Mouse (Mus musculus): Measurements from ENCODE around the gene Arid5b.
A peak's percentile ranks its signal among the peaks of the same experiment; 100 is the strongest.

Arid5b gene

DNA sequence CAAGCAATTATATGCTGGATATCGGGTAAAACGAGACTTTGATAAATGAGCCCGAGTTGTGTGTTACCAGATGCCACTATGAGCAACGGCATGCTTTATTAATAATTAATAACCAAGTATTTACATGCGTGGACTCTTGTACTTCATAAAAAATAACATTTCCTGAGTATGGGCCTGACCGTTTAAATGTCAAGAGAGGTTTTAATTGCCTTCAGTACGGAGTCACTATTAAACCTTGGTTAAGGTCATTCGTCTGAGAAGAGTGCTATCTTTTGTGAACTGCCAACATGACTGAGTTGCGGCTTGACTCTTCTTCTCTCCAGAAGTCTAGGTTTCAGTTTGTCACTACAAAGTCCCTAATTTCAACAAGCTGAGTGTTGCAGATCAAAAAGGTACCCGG lies 8.8 kb downstream of the Arid5b start:
- DNase-seq (ENCODE audit: low spot score): no peak

DNA sequence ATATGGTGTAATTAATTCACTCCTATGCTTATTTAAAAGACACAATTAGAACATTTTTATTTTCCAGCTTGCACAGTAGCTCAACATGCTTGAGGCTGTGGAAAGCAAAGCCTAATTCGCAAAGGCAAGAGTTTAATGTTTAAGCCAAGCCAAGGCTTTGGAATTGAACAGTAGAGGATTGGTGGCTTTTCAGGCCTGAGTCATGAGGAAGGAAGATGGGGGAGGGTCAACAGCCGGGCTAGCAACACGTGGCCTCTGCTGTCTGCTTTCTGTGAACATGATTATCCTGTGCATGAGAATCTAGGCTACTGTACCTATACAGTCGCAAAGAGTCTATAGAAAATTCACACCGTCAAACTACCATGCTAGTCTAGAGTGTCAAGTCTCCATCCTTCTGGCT lies 9.9 kb downstream of the Arid5b start:
- no peak for DNase-seq (ENCODE audit: low spot score)

DNA sequence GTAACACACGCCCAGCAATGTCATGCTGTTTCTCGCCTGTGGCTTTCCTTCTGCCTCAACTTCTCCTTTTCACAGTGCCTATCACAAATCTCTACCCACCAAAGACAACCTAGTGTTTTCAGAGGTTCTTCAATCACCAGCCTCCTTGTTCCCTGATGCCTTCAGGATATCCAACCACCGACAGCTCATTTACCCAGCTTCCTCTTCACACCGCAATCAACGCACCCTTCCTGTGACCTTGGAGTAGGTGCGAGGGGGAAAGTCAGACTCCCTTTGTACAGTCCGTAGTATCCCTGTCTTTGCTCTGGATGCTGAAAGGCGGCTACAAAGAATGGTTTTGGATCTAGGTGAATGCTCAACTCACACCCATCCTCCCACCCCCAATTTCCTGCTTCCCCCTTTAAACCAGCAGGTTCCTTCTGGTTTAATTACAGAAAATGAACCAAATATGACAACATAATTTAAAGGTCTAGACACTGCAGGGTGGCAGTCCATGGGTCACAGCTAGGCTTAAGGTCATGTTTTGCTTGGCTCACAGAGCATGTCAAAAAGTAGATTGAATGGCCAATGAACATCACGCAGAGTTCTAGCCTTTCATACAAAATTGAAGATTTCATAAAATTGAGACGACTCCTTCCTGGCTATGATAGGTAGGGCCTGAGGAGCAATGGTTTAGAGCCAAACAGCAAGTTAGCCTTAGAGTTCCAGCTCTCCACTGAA lies 14.4 kb downstream of the Arid5b start:
- DNase-seq (ENCODE audit: low spot score): no peak

DNA sequence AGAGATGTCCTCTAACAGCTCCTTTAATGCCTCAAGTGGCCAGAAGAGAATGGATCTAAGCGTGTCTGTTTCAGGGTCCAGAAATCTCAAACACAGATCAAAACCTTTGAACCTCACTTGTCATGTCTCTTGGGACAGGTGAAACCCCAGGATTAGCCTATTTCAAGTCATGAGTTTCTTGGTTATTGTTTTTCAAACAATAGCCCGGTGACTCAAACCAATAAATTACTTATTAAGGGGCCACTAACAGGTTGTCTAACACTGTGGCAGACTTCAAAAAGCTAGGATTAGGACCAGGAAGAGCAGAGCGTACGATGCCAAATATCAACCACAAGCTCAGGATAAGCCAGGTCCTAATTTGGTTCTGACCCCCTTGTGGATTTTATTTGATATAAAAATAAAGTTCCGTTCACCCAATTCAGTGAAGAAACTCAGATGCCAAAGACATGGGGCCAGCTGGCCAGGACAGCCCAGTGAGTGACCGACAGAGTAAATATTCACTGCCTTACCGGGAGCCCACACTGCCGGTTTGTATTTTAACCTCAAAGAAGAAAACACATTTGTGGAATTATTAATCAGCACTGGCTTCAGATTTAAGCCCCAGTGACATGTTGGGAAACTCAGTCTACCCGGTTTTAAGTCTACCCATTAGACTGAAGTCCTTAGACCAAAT lies 15.1 kb downstream of the Arid5b start:
- DNase-seq (ENCODE audit: low spot score): no peak

DNA sequence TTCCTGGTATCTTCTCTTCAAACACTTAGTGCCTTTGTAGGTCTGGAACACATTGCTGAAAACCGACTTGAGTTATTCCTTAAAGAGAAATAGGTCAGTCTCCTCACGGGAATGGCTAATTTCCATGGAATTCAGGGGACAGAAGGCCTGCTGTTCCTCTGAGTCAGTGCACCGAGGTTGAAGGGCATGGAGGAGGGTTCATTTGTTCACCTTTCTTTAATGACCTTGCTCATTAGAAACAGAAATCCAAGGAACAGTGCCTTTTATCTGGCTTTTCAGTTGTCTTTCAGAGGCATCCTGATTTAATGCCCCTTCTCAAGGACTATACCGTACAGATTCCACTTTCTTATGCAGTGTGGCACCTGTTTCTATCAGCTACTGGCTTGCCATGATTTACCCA lies 18.9 kb downstream of the Arid5b start:
- DNase-seq (ENCODE audit: low spot score): no peak

DNA sequence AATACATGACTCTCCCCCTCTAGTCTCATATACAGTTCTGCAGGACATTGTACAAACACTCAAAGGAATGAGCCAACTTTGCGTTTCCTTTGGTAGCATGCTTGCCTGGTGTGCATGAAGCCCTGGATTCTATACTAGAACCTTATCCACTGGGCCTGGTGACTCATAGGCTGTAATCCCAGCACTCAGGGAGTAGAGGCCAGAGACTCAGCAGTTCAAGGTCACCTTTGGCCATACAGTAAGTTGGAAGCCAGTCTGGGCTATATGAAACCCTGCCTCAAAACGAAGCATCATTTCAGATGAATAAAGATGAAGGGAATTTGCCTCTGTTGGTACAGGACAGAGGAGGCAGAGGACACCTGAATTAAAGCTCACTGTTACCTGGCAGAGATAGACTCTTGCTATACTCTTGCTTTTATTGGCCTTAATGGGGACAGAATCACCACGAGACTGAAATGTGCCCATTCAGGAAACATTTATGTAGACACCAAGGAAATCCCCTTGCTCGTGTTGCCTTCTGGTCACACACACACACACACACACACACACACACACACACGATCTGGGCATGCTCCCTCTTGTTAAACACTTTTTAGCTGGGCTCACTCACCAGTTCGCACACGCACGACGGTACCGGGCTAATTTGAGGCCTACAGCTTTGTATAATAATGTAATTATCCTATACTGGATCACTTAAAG lies 21.0 kb downstream of the Arid5b start:
- DNase-seq (ENCODE audit: low spot score): no peak

DNA sequence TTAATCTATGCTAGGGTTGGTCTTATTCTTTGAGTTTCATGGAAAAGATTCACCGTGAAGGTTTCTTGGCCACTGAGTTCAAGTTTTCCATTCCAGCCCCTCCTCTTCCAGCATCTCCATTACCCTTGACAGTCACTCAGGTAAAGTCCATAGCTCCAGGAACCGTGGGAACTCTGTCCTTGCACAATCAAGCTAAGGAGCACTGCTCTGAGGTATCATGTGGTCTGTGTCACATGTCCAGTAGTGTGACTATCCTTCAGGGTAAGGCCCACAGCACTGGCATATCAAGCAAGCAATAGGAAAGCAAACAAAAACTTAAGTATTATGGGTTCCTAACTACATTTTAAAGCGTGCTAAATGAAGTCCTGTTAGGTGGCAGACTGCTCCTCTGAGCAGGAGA lies 22.4 kb downstream of the Arid5b start:
- no peak for DNase-seq (ENCODE audit: low spot score)

DNA sequence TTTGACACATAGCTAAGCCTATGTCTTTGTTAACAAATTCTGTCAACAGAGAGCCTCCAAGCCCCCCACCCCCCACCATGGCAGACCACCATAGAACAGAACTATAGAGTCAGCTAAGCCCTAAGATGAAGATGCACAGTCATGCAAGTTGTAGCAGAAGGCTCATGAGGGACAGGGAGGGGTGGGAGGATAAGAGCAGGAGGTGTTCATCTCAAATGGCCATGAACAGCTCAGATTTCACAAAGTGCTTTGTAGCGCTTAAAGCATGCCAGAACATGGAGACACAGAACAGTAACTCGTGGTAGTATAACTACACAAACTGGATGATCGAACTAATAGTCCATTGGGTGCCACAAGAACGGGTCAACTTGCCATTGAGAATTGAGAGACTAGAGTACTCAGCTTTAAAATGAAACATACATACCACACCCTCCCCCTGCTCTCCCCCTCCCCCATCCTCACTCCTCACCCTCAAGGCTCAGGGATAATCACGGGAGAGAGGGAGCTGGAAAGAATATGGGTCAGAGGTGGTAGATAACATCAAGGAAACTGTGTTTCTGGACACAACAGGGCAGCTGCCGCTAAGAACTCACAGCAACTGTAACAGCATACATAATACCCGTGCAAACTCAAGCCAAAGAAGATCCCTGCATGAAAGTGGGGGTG lies 25.0 kb downstream of the Arid5b start:
- no peak for DNase-seq (ENCODE audit: low spot score)

DNA sequence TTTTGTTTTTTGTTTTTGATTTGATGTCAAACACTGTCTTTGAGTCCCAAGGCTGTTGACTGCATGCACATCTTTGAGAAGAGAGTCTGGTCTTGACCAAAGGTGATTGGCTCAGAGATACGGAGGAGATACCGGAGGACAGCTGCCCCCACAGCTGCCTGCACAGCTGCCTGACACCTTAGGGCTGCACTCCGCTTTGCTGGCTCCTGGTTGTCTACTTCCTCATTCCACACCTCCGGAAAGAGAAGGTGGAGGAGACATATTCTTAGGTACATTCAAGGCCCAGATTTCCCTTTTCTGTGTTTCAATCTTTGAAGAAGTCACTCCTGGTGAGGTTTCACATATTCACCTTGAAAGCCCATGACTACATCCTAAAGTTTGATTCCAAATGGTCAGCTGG lies 25.9 kb downstream of the Arid5b start:
- DNase-seq (ENCODE audit: low spot score): no peak

DNA sequence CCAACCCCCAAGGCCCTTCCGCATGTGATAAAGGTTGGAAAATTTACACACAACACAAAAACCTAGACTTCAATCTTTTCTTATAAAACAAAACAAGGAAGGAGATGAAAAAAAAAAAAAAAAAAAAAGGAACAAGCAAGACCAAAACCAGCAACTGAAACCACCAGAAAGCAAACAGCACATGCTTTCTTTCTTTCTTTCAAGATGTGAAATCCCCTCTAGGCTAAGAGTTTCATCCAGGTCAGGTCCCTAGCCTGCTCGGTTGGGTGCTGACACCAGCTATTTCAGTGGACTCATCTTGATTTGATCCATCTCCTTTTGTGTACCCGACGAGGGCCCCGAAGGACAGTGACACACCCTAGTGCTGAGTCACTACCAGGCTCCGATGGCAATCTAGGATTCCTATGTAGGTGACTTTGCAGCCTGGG lies 29.2 kb downstream of the Arid5b start:
- DNase-seq (ENCODE audit: low spot score): peak; percentile 16

DNA sequence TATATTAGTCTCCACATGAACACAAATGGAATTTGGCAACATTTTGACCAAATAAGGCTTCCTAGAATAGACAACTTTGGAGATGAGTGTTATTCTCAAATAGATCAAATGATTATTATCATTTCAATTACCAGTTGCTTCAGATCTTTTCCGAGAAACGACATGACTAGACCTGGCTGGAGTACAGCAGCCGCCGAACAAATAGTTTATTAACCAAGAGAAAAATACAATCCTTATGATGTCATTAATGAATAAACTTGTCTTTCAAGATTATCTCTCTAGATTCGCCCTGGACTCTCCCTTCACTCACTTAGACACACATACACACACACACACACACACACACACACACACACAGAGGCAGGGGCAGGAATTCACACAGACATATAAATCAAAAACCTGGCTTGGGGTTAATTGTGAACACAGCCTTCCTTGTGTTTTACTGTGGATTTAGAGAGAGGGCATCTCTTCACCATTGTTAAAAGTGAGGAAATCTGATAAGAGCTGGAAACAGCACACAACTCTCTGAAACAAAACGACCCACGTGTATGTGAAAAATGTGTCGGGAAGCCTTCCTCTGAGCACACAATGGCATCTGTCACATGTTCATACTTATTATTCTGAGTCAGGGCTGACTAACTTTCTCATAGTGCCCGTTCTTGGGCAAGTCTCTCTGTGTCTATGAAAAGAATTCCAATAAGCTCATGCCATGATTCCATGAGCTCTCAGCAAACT lies 30.1 kb downstream of the Arid5b start:
- DNase-seq (ENCODE audit: low spot score): no peak

DNA sequence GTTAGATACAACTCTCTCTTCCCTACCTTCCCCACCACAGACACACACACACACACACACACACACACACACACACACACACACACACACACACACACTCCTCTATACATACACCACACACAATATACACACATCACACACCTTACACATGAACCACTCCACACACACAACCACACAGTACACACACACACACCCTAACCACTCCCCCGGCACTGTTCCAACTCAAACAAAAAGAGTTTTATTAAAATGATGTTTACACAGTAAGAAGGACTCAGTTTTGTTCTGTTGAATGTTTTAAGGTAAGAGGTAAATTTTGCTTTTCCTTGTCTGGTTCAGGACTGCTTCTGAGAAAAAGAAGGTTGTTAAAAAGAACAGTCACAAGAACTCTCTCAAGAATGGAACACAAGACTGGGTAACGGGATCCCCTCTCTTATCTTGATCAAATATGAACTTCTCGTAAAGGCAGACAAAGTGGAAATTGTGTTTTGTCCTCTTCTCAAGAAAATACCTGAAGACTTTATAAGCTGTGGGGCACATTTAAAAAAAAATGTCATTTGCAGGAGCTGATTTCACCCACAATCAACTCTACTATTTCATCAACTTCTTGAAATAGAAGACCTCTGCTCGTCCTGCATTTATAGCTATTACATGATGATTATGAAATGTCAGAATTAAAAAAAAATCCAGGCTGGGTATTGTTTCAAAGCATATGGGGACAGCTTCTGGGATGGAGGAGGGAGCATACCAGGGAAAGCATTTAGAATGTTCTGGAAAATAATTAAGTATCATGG lies 30.9 kb downstream of the Arid5b start:
- DNase-seq (ENCODE audit: low spot score): no peak

DNA sequence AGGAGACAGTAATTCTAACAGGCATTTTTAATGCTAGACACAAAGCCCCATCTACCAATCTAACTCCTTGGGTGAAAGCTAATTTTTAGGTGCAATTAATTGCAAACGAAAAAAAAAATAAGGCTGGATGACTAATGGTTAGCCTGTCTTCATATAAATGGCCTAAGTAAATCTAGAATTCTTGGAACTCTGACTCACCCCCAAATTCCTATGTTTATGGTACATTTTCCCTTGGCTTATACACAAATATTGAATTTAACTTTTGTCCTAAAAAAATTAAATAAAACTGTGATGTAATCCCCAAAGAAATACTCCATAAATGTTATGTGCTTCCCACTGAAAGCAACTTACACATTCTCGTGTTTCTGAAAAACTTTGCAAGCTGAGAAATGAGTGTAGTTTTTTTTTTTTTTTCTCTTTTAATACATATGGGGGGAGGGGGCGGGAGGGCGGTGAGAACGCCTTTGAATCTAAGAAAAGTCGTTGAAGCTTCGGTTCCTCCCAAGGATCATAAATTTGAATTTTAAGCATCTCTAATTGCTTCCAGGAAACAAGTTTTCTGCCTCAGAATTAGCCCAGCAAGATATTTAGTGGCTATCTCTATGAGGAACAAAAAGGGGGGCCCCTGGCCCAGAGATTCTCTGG lies 31.8 kb downstream of the Arid5b start:
- no peak for DNase-seq (ENCODE audit: low spot score)

DNA sequence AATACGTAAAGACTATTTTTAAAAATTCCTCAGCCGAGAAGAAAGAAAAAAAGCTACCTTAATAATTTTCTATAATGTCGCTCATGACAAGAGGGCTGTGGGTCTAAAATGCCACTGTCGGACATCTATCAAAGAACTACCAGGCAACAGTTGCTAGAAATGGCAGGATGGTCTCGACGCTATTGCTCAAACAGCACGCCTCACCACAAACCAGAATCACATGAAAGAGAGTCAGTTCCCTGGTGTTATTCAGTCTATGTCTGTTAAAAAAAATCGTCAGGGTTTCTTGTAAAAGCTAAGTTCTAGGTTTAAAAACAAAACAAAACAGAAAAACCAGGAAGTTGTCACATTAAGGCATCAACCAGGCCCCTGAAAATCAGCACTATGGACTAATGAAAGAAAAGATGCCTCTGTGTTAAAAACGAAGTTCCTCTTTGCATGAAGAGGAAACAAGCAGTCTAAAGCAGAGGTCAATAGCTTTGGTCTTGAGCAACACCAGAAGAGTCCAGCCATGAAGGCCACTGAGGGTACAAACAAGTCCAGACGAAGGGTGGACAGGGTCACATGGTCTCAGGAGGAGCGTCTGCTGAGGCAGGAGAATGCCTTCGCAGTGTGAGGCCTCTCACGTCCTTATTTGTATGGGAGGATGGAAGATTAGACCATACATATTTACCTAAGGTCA lies 37.6 kb downstream of the Arid5b start:
- DNase-seq (ENCODE audit: low spot score): no peak

DNA sequence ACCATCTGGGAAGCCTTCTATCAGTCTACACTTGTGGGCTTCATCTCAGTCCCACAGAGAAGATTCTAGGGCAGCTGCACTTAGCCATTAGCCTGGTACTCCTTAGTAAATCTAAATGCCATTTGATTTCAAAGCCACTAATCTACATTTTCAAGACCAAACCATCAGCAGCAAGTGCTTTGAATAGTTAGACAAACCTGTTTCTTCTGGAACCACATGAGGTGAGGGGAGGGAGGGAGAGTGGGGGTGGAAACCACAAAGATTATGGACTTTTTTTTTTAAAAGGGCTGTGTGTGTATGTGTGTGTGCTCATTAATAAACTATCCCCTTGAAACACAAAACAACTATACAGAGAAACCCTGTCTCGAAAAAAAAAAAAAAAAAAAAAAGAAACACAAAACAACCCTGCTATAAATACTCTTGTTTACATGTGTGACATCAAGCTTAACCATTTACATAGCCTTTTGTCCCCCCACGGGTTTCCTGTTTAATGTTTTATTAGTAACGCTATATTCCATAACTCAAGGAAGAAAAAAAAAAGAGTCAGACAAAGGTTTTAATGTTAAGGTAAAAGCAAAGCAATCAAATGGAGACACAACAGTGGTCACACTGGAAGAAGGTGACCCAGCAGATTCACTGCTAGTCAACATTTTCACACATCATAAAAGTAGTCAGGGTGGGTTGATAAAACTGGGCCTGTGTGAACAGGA lies 38.3 kb downstream of the Arid5b start:
- no peak for DNase-seq (ENCODE audit: low spot score)

DNA sequence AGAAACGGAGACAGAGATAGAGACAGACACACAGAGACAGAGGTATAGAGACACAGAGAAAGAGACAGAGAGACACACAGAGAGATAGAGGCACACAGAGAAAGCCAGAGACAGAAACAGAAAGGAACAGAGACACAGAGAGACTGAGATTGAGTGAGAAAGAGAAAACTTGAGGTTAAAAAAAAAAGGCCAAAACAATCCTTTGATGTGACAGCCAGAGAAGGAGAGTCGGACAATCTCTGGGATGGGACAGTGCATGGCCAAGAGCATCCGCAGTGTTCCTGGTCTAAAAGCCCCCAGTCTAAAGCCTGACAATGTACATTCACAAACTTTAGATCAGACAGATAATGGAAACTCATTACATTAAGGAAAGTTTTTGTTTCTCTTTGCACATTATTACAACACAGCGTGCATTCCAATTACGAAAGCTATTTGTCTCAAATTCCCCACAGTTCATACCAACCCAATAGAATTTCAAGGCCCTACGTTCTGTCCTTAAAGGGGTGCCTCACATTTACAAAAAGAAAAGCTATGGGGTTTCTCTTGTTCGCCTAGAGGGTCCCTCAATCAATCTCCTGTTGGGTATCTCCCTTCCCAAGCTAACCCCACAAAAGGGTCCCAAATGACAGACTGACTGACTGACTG lies 39.0 kb downstream of the Arid5b start:
- DNase-seq (ENCODE audit: low spot score): no peak

DNA sequence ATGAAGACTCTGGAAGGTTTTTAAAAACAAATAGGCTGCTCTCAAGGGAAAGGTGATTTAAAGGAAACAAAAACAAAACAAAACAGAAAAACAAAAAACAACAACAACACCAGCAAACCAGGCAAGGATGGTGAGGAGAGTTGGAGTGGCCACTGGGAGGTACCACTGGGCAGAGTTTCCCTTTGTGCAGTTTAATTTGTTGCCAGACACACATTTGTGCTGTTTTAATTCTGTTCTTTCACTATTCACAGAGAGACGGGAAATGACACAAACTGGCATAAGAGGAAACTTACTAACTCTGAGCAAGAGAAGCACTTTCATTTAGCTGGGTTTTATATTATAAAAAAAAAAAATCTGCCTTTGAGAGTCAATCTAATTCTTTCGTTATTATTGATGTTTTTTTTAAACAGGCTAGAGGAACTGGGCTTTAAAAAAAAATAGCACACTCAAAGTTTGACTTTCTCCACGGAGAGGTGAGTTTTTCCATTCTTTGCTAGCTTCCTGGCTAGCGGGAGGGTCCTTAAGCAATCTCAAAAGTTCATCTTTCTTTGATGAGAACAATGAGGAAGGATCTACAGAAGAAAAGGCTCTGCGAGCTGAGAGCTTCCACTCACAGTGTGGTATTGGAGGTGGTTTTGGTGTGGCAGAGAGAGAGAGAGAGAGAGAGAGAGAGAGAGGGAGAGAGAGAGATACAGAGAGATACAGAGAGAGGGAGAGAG lies 39.7 kb downstream of the Arid5b start:
- no peak for DNase-seq (ENCODE audit: low spot score)

DNA sequence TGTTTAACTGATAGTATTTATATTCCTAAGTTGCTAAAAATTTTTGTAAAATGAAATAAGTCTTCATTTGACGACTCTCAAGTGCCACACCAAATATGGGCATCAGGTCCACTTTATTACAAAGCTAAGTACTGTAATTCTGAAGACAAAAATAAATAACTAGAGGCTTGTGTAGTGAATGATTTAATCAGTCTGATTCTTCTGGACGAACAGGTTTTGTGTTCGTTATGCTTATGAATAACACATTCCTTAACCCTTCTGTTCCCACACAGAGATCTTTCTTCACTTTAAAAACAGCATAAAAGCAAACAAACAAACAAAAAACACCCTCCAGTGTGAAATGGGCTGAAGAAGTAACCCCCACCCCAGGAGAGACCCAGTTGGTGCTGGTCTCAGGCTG lies 40.4 kb downstream of the Arid5b start:
- no peak for DNase-seq (ENCODE audit: low spot score)

Measured in ovary, postnatal 36 days (tissue).